In the genomic region with DNA sequence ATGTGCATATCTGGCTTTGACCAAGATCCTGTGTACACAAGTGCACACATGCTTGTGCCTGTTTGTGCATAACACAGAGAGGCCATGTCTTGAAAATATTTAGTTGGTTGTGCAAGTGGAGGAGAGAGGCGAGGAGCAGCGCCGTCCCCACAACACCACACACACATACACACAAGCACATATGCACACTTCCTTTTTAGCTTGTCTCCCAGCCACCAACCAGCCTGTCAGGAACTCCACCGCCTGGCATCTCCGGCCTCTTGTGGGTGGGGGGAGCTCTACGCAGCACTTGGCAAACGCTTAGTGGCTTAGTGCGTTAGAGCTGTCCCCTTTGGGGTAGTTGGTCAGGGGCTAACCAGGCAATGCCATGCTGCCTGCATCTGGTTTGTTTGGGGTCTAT, we compare ENCODE assay signal across 8 mouse cellular contexts. TPM values are rescaled to one million over a fixed set of nuclear protein-coding genes. Genes with fewer than 3 reads are reported as not detected.
DNase-seq lines count a peak whose midpoint lies in the region; ATAC-seq and TF ChIP-seq lines count a peak whose summit lies in the region.

No protein-coding gene starts in this region.

- no peak overlapping the region for H3K27ac ChIP-seq in embryonic facial prominence, embryonic 11.5 days (replicated peaks; ENCODE audit: low read depth, low read length)
- H3K27ac ChIP-seq in hindbrain, embryonic 11.5 days (ENCODE audit: low read depth, low read length), result no peak overlapping the region
- H3K27ac ChIP-seq in limb, embryonic 14.5 days (replicated peaks; ENCODE audit: low read depth, low read length), result no peak overlapping the region

- no peaks in the 10 kb centered on the region for H3K36me3 ChIP-seq in embryonic facial prominence, embryonic 11.5 days (replicated peaks; ENCODE audit: control insufficient read depth, insufficient read depth, low read depth, low read length)
- H3K36me3 ChIP-seq in hindbrain, embryonic 11.5 days (ENCODE audit: control insufficient read depth, insufficient read depth, low read length), result no peaks in the 10 kb centered on the region
- H3K36me3 ChIP-seq in limb, embryonic 14.5 days (ENCODE audit: control insufficient read depth, insufficient read depth, low read length), result no peaks in the 10 kb centered on the region; the same call in 1 of the 2 replicates

- peaks cover 10% of the 10 kb centered on the region for H3K4me1 ChIP-seq in embryonic facial prominence, embryonic 11.5 days (ENCODE audit: control insufficient read depth, insufficient read depth, low read length)
- H3K4me1 ChIP-seq in hindbrain, embryonic 11.5 days (replicated peaks; ENCODE audit: control insufficient read depth, insufficient read depth, low read length), result peaks cover 4% of the 10 kb centered on the region; the same call in 1 of the 2 replicates
- peaks cover 29% of the 10 kb centered on the region for H3K4me1 ChIP-seq in limb, embryonic 14.5 days (ENCODE audit: control insufficient read depth, insufficient read depth, low read length)

- H3K27me3 ChIP-seq in embryonic facial prominence, embryonic 11.5 days (ENCODE audit: control insufficient read depth, insufficient read depth, low read length), result no peaks in the 10 kb centered on the region
- peaks cover 4% of the 10 kb centered on the region for H3K27me3 ChIP-seq in hindbrain, embryonic 11.5 days (ENCODE audit: control insufficient read depth, insufficient read depth, low read length)
- H3K27me3 ChIP-seq in limb, embryonic 14.5 days (ENCODE audit: control insufficient read depth, insufficient read depth, low read length), result no peaks in the 10 kb centered on the region

- WGBS in embryonic facial prominence, embryonic 11.5 days, result 46% methylated on average over 8 of the region's 8 CpGs
- WGBS in hindbrain, embryonic 11.5 days, result 52% methylated on average over 8 of the region's 8 CpGs
- WGBS in limb, embryonic 14.5 days, result 30% methylated on average over 8 of the region's 8 CpGs

- TF ChIP-seq POLR2A in limb, embryonic 14.5 days (IDR thresholded peaks at IDR 0.05; ENCODE audit: borderline replicate concordance, extremely low read depth, insufficient read depth, insufficient read length), result no peak

- peak overlapping the region; percentile 94 for H3K4me2 ChIP-seq in embryonic facial prominence, embryonic 11.5 days (ENCODE audit: low read depth, low read length)
- H3K4me2 ChIP-seq in hindbrain, embryonic 11.5 days (replicated peaks; ENCODE audit: low read depth, low read length), result peak overlapping the region; percentile 96
- peak overlapping the region; percentile 95 for H3K4me2 ChIP-seq in limb, embryonic 14.5 days (replicated peaks; ENCODE audit: low read depth, low read length, severe bottlenecking)

- H3K9ac ChIP-seq in embryonic facial prominence, embryonic 11.5 days (replicated peaks; ENCODE audit: low read length), result peak overlapping the region; percentile 10
- H3K9ac ChIP-seq in hindbrain, embryonic 11.5 days (ENCODE audit: low read depth, low read length), result no peak overlapping the region
- H3K9ac ChIP-seq in limb, embryonic 14.5 days (ENCODE audit: low read depth, low read length, severe bottlenecking), result peak overlapping the region; percentile 81

- DNase-seq in kidney, adult 18-20 months, result peak; percentile 57
- DNase-seq in kidney, adult 8-10 months, result no peak
- DNase-seq in embryonic facial prominence, embryonic 11.5 days (ENCODE audit: low spot score), result no peak
- DNase-seq in hindbrain, embryonic 11.5 days (ENCODE audit: low spot score), result no peak
- no peak for DNase-seq in limb, embryonic 14.5 days (ENCODE audit: low spot score)
- DNase-seq in naive thymus-derived CD4-positive, alpha-beta T cell, adult 2 months (ENCODE audit: low read depth), result peak; percentile 33
- no peak for DNase-seq in adrenal gland, adult 18-20 months (ENCODE audit: low spot score in 2 of 2)

- H3K9me3 ChIP-seq in embryonic facial prominence, embryonic 11.5 days (replicated peaks; ENCODE audit: control insufficient read depth, low read length), result no peaks in the 10 kb centered on the region
- no peaks in the 10 kb centered on the region for H3K9me3 ChIP-seq in hindbrain, embryonic 11.5 days (ENCODE audit: control insufficient read depth, low read length)
- H3K9me3 ChIP-seq in limb, embryonic 14.5 days (ENCODE audit: control insufficient read depth, low read length), result no peaks in the 10 kb centered on the region

- no peak for ATAC-seq in embryonic facial prominence, embryonic 11.5 days (replicated peaks; ENCODE audit: insufficient number of reproducible peaks, low FRiP score, low TSS enrichment, low read depth)
- ATAC-seq in hindbrain, embryonic 11.5 days (ENCODE audit: low FRiP score), result no peak
- no peak for ATAC-seq in limb, embryonic 14.5 days (ENCODE audit: low FRiP score, low read depth)
- no peak for ATAC-seq in megakaryocyte-erythroid progenitor cell, adult 5-6 weeks (replicated peaks; ENCODE audit: low FRiP score, low TSS enrichment, poor library complexity, severe bottlenecking)

- H3K4me3 ChIP-seq in embryonic facial prominence, embryonic 11.5 days (ENCODE audit: low read depth, low read length), result peak overlapping the region; percentile 82
- H3K4me3 ChIP-seq in hindbrain, embryonic 11.5 days (ENCODE audit: low read depth, low read length), result peak overlapping the region; percentile 73
- peak overlapping the region; percentile 83 for H3K4me3 ChIP-seq in limb, embryonic 14.5 days (replicated peaks; ENCODE audit: low read length)

RNA-seq across cellular contexts. Expression of gene Ctdspl, which starts 1.2 kb away (rescaled TPM):
- polyA plus RNA-seq in embryonic facial prominence, embryonic 11.5 days (2014; fragmentation: Nextera tagmentation; extraction: Ambion mirVana), result 10.0 and 12.8 TPM in 2 replicates
- polyA plus RNA-seq in hindbrain, embryonic 11.5 days (2014; fragmentation: Nextera tagmentation; extraction: Ambion mirVana), result 8.1 TPM in 2 replicates
- polyA plus RNA-seq in limb, embryonic 14.5 days (2012; rRNA removed), result 38.0 and 43.5 TPM in 2 replicates
- polyA plus RNA-seq in limb, embryonic 14.5 days (2014; fragmentation: Nextera tagmentation; extraction: Ambion mirVana), result 23.8 and 28.6 TPM in 2 replicates
- 7.2 and 14.6 TPM in 2 replicates for total RNA-seq in megakaryocyte-erythroid progenitor cell, adult 5-6 weeks (2014; fragmentation: Nextera tagmentation)
- 3.1 and 3.8 TPM in 2 replicates for total RNA-seq in megakaryocyte-erythroid progenitor cell, adult 5-6 weeks (2017)
- 10 to 100 TPM; 28.8 to 37.7 TPM for total RNA-seq in adrenal gland, adult 18-20 months (2021)

Comparison
In these comparisons a context has a peak if more than half of its experiments do, and no peak if none do; other contexts are left out.
1. DNase-seq: peak in kidney, adult 18-20 months (single experiment) and naive thymus-derived CD4-positive, alpha-beta T cell, adult 2 months (single experiment); none in kidney, adult 8-10 months (0 of 2), embryonic facial prominence, embryonic 11.5 days (single experiment), hindbrain, embryonic 11.5 days (single experiment), limb, embryonic 14.5 days (single experiment) and adrenal gland, adult 18-20 months (0 of 2).
2. Peak in every context shown above with its lines, with median percentiles within 50 percentile points of each other: H3K4me2 ChIP-seq and H3K4me3 ChIP-seq.